Mouse (Mus musculus) left cerebral cortex, postnatal 14 days (tissue): ENCODE data around the gene Gfra1. TPM values are rescaled to one million over a fixed set of nuclear protein-coding genes. Genes with fewer than 3 reads are reported as not detected.
A peak's percentile ranks its signal among the peaks of the same experiment; 100 is the strongest.

Experiments used
- DNase-seq, 2 experiments: peaks; one replicate each; pipeline ENCODE4 v3.0.0; 2021 to 2022; ENCODE audit warnings: low spot score in 2 of 2, mixed read lengths in 1 of 2
- intact Hi-C: fragments of 180-260 bp; cut with DNase I; formaldehyde crosslinking; loops from one replicate; pipeline ENCODE4 v1.15.1; 2025
- total RNA-seq, 2 experiments: library from RNA; stranded (reverse); gene quantifications; 2 replicates each; pipeline ENCODE4 v1.2.3; 2021

Gene Gfra1
- total RNA-seq, 2 experiments from 2014 or later = 29.3 to 31.9 TPM

- intact Hi-C loops = no loop called here
- no peak for DNase-seq
These were observed 167.6 kb downstream of the Gfra1 start for GRCm38 (mm10) chr19:58288145-58288544.

DNA sequence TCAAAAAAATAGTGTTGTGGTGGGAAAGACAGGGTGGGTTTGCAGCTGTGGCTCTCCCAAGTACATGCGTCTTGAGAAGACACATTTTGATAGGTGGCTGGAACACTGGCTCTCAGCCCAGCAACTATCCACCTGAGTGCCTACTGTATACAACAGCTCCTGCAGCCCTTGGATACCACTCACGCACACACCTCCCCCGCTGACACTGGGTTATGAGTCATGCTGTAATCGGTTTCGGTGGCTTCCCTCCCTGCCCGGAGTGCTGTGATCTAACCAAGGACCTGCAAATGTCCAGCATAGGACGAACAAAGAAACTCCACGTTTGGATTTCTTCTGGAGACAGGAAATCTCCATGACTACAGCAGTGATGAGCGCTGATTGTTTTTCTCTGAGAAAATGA lies 180.4 kb downstream of the Gfra1 start:
- intact Hi-C loops = no loop called here
- DNase-seq = no peak

DNA sequence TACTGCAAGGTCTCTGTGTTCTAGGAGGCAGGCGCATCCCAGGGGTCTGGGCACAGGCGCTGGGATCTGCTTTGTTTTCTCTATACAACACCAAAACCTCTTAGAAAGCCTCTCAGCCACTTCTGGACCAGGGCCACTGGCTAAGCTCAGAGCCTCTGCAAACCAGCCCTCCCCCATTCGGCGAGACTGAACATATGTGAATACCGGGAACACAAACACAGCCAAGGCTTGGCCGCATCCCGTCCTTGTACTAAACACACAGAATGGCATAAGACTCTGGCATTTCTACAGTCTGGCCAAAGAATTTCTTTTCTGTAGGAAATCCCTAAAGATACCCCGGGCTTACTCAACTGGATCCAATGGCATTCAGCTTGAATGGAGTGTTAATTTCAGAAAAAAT lies 183.9 kb downstream of the Gfra1 start:
- intact Hi-C loops = no loop called here
- no peak for DNase-seq

DNA sequence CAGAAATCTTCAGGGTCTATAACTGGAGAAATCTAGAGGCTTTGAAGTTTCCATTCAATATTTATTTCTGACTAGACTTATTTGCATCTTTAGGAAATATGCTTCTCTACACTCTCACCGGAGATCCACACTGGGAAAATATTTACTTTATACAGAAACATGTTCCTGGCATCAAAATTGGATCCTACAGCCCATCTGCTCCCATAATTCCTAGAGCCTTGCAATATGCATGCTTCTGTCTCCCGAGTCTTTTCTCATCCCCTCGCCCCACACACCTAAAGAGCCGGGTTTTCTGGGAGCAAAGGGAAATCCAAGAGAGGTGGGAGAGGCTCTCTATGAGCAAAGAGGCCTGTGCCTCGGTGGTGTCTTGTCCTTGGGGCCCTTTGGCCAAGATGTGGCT lies 184.9 kb downstream of the Gfra1 start:
- intact Hi-C loops = no loop called here
- peak; percentile 40 to 44 for DNase-seq

DNA sequence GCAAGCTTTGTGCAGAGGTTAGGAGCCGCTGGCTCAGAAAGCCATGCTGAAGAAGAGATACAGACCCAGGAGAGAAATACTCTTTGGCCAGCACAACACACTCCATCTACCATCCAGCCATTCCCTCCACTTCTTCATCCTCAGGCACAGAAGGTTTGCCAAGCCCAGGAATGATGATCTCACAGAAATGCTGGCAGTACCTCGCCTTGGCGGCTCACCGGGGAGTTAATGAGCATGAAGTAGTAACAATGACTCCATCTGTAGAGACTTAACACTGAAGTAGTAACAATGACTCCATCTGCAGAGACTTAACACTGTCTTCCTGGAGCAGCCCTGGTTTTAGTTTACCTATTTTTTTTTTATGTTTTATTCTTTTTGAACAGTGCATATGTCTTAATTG lies 187.2 kb downstream of the Gfra1 start:
- DNase-seq = no peak
- intact Hi-C loops = no loop called here

GRCm38 (mm10) chr19:58266600-58266999 lies 189.1 kb downstream of the Gfra1 start:
- intact Hi-C loops = no loop called here
- DNase-seq = no peak

DNA sequence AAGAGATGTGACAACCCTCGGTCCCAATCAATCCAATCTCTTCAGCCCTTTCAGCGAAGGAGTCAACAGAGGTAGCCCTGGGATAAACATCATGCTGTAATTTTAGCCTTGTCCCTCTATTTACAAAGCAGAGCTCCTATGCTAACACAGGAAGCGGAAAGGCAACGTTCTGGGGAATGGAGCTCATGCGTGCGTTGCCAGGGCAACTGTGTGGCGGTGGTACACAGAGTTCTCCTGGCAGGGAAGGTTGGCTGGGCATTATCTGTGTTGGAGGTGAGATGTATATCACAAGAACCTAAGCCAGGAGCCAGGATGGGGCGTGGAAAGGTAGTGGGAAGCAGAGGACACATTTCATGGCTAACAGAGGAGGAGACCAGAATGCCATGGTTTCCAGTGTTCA lies 194.8 kb downstream of the Gfra1 start:
- intact Hi-C loops = no loop called here
- peak in 1 of 2 experiments; percentile 59 for DNase-seq

GRCm38 (mm10) chr19:58259250-58259649 lies 196.5 kb downstream of the Gfra1 start:
- intact Hi-C loops = no loop called here
- DNase-seq = no peak

GRCm38 (mm10) chr19:58256485-58256884 lies 199.2 kb downstream of the Gfra1 start:
- DNase-seq = no peak
- intact Hi-C loops = no loop called here

GRCm38 (mm10) chr19:58255394-58255793 lies 200.3 kb downstream of the Gfra1 start:
- intact Hi-C loops = no loop called here

DNA sequence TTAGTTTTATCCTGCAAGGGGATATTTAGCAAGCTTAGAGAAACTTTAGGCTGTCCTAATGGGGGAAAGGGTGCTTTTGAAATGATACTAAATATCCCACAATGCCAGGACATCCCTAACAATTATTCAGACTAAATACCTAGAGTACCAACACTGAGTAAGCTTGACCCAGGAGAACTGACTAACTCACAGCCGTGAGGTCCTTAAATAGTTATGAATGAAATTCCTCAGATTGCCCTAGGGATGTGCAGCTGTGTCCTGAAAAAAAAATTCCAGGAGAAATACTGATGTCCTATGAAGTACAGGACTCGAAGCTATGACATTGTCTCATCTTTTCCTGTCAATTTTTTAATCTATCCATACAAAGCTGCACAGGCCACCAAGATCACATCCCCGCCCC lies 201.5 kb downstream of the Gfra1 start:
- intact Hi-C loops = no loop called here
- no peak for DNase-seq

More at GRCm38 (mm10) chr19:58255394-58255793, 200.3 kb downstream of the Gfra1 start:
- no peak for DNase-seq

GRCm38 (mm10) chr19:58251698-58252097 lies 204.0 kb downstream of the Gfra1 start:
- DNase-seq = no peak
- intact Hi-C loops = no loop called here

DNA sequence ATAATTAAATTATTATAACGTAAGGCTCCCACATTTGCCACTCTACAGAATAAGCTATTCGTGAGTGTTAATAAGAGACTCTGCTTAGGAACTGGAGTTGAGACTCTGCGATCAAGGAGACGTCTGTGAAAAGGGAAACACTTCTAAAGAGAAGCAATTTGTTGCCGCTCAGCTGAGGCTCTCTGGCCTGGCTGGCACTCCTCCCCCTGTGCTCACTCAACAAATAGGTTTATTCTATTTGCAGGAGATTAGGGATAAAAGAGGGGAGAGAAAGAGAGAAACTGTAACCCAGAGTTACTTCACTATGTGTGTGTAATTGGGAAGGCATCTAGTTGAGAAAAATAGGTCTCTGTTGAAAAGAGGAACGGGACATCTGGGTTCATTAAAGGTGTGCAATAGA lies 204.6 kb downstream of the Gfra1 start:
- intact Hi-C loops = no loop called here
- DNase-seq = peak; percentile 21 to 30

- DNase-seq = peak in 1 of 2 experiments; percentile 13
- intact Hi-C loops = no loop called here
These were observed 205.5 kb downstream of the Gfra1 start for GRCm38 (mm10) chr19:58250237-58250636.

DNA sequence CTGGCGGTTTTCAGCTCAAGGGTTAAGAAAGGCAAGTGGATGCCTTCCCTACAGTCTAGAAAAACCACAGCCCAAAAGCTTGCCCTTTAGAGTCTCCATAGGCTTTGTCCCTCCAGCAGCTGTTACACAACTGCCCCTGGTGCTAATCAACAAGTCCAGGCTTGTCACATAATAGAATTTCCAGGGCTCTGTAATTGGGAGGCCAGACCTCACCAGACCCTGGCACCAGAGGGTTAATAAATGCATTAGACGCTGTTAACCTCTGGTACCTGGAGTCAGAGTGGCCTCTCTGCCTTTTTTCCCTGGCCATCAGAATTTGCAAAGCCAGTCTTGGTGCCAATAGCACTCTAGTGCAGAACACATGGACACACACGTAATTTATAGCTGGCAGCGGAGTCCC lies 211.6 kb downstream of the Gfra1 start:
- DNase-seq = no peak
- intact Hi-C loops = no loop called here

DNA sequence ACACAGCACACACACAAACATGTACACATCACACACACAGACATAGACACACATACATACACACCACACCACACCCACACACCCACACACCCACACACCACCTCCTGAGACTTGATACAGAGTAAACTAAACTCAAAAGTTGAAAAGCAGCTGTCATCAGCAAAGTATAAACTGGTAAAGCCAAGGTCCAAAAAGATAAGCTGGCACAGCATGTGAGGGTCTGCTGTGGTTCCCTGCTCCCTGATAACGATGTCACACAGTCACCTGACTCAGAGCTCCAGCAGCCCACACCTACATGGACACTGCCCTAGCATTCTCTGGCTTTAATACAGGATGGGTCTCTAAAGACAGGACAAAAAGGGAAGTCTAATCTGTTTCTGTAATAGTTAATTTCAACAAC lies 212.1 kb downstream of the Gfra1 start:
- DNase-seq = no peak
- intact Hi-C loops = no loop called here

DNA sequence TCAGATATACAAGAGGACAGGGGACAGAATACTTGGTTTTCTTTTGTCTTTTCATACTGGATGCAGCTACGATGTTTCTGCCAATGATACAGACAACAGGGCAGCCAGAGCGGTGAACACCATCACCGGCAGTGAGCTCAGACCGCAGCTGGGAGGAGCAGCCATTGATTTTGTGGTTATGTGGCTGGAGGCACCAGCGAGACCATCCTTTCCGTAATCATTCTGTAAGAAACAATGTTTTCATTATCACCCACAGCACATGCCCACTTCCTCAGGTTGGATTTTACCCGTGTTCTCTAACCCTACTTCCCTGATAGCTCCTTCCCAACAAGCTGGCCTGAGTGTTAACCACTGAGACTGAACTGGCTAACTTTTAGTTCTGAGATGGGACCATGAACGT lies 217.4 kb downstream of the Gfra1 start:
- no peak for DNase-seq
- intact Hi-C loops = no loop called here

- intact Hi-C loops = no loop called here
- DNase-seq = no peak
These were observed 228.0 kb downstream of the Gfra1 start for GRCm38 (mm10) chr19:58227725-58228124.

GRCm38 (mm10) chr19:58226882-58227281 lies 228.8 kb downstream of the Gfra1 start:
- intact Hi-C loops = no loop called here
- no peak for DNase-seq

DNA sequence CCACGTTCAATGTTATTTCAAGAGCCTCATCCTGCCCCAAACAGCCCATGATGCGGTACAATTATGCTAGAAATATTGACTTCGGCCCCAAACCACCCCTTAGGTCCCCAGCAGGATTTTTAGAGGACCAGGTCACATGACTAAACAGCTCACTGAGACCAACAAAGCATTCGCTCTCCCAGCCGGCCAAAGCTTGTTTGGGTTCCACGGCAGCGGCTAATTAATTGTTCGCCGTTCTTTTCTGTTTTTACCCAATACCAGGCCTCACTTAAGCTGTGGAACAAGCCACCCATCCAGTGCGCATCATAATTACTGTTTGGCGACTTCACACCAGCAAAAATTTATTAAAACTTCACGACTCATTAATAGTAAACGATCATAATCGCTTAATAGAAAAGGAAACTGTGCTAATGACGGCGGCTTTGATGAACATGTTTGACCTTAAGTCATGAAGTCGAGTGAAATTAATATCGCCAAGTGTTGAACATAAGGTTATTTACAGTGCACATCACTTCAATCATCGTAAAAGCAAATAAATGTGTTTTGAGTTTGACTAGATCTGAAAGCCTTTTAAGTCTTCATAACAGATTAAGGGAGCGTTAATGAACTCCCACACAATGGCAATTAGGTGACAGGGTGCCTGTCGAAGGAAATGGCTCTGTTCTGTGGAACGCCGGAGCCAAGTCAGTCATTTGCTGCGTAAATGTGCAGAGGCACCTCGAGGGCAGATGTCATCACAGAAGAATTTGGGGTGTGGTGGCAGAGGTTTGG lies 235.5 kb downstream of the Gfra1 start:
- DNase-seq = no peak
- intact Hi-C loops = no loop called here

- intact Hi-C loops = no loop called here
- DNase-seq = no peak
These were observed 238.1 kb downstream of the Gfra1 start for GRCm38 (mm10) chr19:58217591-58217990.
